Mouse (Mus musculus) hematopoietic stem cell, adult 5-6 weeks (primary cell): ENCODE results near the gene Susd1. TPM values are rescaled to one million over a fixed set of nuclear protein-coding genes. Genes with fewer than 3 reads are reported as not detected.
"Not testable (repeated sequence)": the region's sequence is repeated elsewhere in the genome, so short reads cannot be mapped to it uniquely, and the experiment has no call there.

Experiments used
- ATAC-seq, 2 experiments: fragments of 125-278 bp in 1 of 2; replicated peaks in 1 of 2; 2 replicates each; pipeline ENCODE4 v1.8.0; 2016 to 2017; ENCODE audit warnings: inconsistent platforms in 2 of 2, mild to moderate bottlenecking in 2 of 2, moderate number of reproducible peaks in 2 of 2, low read depth in 1 of 2, moderate TSS enrichment in 1 of 2; ENCODE audit not compliant: low FRiP score in 2 of 2, poor library complexity in 2 of 2, severe bottlenecking in 2 of 2, insufficient read depth in 1 of 2, low TSS enrichment in 1 of 2
- total RNA-seq: library from RNA; stranded (forward); fragments of 172-1452, 232-1000 nt; gene quantifications from 2 replicates; pipeline ENCODE4 v1.2.3, GENCODE M21; 2017

Susd1 gene
- total RNA-seq, 1 experiment from 2014 or later: 131 TPM

DNA sequence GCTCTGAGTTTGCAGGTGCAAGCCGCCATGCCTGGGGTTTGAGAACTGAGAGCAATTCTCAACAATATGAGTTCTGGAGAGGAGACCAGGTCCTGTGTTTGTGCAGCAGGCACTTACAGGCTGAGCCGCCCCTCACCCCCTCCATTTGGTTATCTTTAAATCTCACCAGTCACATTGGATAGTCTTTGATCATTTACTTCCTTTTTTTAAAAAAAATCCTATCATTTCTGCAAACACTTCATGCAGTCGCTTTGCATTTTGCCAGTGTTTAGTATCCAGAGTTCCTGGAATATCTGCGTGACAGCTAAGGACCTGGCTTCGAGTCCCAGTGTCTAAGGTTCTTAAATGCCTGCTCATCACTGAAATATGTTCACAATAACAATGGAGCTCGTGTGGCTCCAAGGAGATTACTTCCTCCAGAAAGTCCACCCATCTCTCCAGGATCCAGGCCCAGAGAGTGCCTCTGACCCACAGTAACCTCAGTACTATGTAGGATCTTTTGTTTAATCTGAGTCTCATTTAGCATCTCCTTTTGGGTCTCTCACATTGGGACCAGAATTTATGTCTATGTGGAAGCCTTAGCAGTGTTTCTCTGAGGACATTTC is 147.4 kb downstream of the Susd1 start:
- no peak; a peak in 1 of 4 replicates for ATAC-seq

DNA sequence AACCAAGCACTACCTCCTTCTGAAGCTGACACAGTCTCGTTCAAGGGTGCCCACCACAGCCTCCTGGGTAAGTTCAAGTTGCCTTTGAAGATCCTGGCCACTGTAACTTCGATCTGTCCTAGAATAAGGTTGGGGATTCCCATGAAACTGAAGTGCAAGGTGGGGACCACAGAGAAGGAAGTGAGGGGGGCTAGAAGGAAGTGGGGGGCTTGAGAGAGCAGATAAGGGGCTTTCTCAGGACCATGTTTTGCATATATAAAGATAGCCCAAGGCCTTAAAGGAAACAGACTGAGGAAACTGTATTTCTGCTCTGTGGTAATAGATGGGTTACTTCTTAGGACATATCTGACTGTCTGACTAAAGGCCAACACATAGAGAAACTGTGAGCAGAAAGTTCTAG is 151.3 kb downstream of the Susd1 start:
- ATAC-seq: peak in 1 of 2 experiments; percentile 50; a peak in 2 of 4 replicates

DNA sequence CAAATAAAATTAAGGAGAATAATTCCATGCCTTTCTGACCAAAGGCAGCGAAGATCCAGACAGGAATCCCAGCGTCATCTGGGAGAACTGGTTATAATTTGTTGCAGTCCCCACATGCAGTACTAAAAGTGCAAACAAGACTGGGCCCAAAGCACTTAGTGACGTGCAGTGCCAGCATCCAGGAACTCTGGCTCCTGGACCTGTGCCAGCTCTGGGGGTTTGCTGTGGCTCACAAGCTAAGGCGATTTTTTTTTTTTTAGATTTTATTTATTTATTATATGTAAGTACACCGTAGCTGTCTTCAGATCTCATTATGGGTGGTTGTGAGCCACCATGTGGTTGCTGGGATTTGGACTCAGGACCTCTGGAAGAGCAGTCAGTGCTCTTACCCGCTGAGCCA is 152.1 kb downstream of the Susd1 start:
- ATAC-seq: not testable (repeated sequence)

DNA sequence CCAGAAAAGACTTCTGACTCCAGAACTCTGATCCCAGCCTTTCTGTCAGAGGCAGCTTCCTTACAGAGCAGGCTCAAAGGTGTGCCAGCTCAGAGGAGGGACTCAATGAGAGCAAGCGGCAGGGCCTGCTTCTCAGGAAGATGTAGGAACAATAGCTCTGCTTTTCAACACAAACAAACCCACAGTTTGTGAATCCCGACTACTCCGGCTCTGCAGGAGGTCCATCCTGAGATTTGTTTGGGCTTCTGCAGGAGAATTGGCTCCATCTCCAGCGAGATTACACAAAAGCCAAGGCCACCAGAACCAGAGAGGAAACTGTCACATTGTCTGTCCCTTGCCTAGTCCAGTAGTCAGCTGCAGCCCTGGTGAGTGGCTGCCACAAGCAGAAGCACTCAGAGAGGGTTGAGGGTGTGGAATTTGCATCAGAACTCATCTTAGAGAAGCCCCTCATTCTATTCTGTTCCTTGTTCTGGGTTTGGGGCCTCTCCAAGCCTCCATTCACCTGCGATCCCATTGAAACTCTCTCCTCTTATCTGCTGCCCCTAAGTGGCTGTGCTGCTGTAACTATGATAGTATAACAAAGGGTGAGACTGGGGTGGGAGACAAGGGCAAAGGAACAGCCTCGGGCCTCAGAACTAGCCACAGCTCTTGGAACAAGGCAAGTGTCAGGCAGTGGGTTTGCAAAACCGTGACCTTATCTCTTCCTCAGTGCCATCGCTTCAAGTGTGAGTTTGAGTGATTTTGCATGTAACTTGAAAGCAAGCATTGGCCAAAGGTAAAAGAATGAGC is 155.5 kb downstream of the Susd1 start:
- ATAC-seq: no peak

GRCm38 (mm10) chr4:59282137-59282536 is 156.3 kb downstream of the Susd1 start:
- ATAC-seq: no peak

- ATAC-seq: no peak
Measured at GRCm38 (mm10) chr4:59280876-59281275, 157.6 kb downstream of the Susd1 start.

GRCm38 (mm10) chr4:59279111-59279510 is 159.3 kb downstream of the Susd1 start:
- no peak for ATAC-seq

- ATAC-seq: no peak
Measured at GRCm38 (mm10) chr4:59278410-59278809, 160.0 kb downstream of the Susd1 start.

DNA sequence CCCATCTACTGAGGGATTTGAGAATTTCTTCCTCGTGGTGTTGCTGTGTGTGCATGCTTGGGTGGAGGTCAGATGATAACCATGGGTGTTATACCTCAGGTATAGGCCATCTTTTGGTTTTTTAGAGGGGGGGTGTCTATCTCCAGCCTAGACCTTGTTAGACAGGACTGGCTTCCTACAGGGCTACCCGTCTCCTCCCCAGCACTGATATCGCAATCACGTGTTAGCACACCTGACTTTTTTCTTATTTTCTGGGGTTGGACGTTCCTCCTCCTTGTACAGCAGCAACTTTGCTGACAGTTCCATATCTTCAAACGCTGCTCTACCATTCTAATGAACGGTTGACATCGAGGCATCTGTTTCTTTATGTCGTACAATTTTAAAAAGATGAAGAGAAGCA is 160.5 kb downstream of the Susd1 start:
- ATAC-seq: no peak

DNA sequence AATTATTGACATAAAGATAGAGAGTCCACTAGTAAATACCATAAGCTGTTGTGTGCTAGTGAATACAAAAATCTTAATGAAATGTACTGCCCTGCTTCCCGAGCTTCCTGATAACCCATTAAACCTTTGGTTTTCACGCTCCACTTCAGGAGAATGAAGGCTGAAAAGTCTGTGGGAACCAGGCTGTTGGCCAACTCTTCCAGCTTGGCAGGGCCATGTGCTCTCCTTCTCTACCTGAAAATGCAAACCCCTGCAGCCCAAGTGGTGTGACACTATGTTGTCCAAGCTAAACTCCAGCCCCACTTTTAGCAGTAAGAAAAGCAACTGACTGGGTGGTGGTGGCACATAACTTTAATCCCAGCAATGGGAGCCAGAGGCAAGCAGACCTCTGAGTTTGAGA is 162.5 kb downstream of the Susd1 start:
- no peak for ATAC-seq

DNA sequence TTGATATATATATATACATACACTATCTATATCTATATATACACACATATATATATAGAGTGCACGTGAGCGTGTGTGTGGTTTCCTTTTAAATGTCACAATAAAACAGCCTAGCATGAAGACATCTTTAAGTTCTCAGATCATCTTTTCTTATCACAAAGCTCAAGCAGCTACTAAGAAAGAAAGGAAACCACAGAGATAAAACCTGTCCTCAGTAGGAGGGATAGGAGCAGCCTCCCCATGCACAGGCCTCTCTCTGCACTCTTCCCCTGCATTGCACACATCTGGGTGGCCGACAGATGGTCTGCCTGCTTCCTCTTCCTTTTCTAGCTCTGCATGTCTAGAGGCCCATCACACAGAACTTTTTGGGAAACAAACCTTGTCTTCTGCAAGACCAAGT is 162.9 kb downstream of the Susd1 start:
- ATAC-seq: peak; percentile 74 to 86

- ATAC-seq: peak; percentile 44 to 74; a peak in 3 of 4 replicates
Measured at GRCm38 (mm10) chr4:59274136-59274535, 164.3 kb downstream of the Susd1 start.

DNA sequence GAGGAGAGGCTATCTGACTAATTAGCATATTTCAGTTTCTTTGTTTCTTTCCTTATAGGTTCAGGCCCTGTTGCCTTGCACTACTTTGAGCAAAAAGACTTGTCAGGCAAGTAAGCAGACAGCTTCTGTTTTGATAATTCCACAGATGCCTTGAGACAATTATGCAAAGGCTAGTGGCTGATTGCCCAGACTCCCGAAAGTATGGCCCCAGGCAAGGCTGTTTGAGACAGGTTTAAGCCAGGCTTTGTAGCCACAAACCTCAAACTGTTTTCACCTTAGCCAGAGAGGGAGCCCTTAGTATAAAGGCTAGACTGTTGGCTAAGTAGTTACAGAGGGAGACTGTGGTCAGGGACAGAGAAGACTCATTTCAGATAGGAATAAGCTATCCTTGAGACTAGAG is 165.1 kb downstream of the Susd1 start:
- peak in 1 of 2 experiments; percentile 30; a peak in 1 of 4 replicates for ATAC-seq

DNA sequence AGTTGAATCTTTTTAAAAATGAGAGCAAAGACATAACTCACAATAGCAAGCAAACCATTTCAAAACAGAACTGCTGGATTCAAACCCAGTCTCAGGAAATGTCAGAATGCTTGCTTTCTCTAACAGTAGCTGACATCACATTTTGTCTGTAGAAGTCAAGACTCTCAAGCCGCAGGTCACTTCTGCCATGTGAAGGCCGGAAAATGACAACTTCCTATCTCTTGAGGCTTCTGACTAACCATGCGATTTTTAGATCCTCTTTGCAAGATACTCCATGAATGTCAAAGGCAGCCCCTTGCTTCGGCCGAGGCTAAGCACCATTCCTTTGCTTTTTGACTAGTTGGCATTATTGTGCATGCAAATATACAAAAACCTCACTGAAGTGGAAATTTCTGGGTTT is 172.8 kb downstream of the Susd1 start:
- no peak for ATAC-seq

- ATAC-seq: peak; percentile 38 to 42; a peak in 3 of 4 replicates
Measured at GRCm38 (mm10) chr4:59265182-59265581, 173.3 kb downstream of the Susd1 start.
